Mouse (Mus musculus) G1E (cell line): ENCODE measurements around the gene Rbm38. TPM values are rescaled to one million over a fixed set of nuclear protein-coding genes. Genes with fewer than 3 reads are reported as not detected.

Source experiments
- ATAC-seq: 2 replicates; pipeline ENCODE4 v1.8.0; 2016; ENCODE audit warnings: mild to moderate bottlenecking; ENCODE audit not compliant: insufficient number of reproducible peaks, poor library complexity, low FRiP score, severe bottlenecking; ENCODE audit errors: extremely low read depth
- DNase-seq: peaks from one replicate; pipeline ENCODE4 v3.0.0; 2012; ENCODE audit warnings: low spot score
- H3K27me3 ChIP-seq: 2 replicates; pipeline ENCODE4 v1.6.1; 2012; ENCODE audit warnings: mild to moderate bottlenecking, low read length, inconsistent platforms; ENCODE audit not compliant: insufficient read depth
- H3K36me3 ChIP-seq: replicated peaks from 2 replicates; pipeline ENCODE3; 2012; ENCODE audit warnings: mild to moderate bottlenecking, inconsistent platforms
- H3K4me1 ChIP-seq: 2 replicates; pipeline ENCODE4 v1.6.1; 2012; ENCODE audit warnings: low read depth, low read length, inconsistent platforms, mixed read lengths; ENCODE audit not compliant: insufficient read depth
- H3K4me3 ChIP-seq: 2 replicates; pipeline ENCODE4 v1.5.1; 2012; ENCODE audit warnings: low read depth, mild to moderate bottlenecking, inconsistent platforms, low read length, moderate library complexity, mixed read lengths
- H3K9me3 ChIP-seq: replicated peaks from 2 replicates; pipeline ENCODE4 v1.6.1; 2012; ENCODE audit warnings: inconsistent platforms
- CTCF ChIP-seq: IDR thresholded peaks from 2 replicates; pipeline ENCODE4 v1.5.1; 2012; ENCODE audit warnings: low read depth, low read length, inconsistent platforms, mixed read lengths
- GATA1 ChIP-seq: IDR thresholded peaks from 2 replicates; pipeline ENCODE4 v1.6.1; 2012; ENCODE audit warnings: borderline replicate concordance, low read length, inconsistent platforms, mixed read lengths
- GATA2 ChIP-seq: IDR thresholded peaks from 2 replicates; pipeline ENCODE4 v1.6.1; 2012; ENCODE audit warnings: low read depth, low read length, inconsistent platforms, borderline replicate concordance
- POLR2AphosphoS5 ChIP-seq: IDR thresholded peaks from 2 replicates; pipeline ENCODE4 v1.6.1; 2012; ENCODE audit warnings: low read depth, low read length, inconsistent platforms; ENCODE audit not compliant: insufficient replicate concordance
- TAL1 ChIP-seq: conservative IDR thresholded peaks from 2 replicates; pipeline ENCODE4 v1.6.1; 2012; ENCODE audit warnings: low read depth, low read length, inconsistent platforms, mixed read lengths
- polyA plus RNA-seq: library from polyadenylated mRNA; stranded (reverse); fragments of >175 nt; gene quantifications from 2 replicates; pipeline ENCODE4 v1.2.3, GENCODE M21; 2012
- total RNA-seq, 2 experiments: library from RNA; stranded (forward) in 1 of 2; stranded (reverse) in 1 of 2; fragments of 200-1000 nt in 1 of 2; fragments of >200 nt in 1 of 2; fragmentation: Nextera tagmentation in 1 of 2; gene quantifications; 2 replicates each; pipeline ENCODE4 v1.2.3; 2014 to 2017

Gene Rbm38
- total and polyA plus RNA-seq, 3 experiments, result 36.0 to 737 (median 342) TPM

DNA sequence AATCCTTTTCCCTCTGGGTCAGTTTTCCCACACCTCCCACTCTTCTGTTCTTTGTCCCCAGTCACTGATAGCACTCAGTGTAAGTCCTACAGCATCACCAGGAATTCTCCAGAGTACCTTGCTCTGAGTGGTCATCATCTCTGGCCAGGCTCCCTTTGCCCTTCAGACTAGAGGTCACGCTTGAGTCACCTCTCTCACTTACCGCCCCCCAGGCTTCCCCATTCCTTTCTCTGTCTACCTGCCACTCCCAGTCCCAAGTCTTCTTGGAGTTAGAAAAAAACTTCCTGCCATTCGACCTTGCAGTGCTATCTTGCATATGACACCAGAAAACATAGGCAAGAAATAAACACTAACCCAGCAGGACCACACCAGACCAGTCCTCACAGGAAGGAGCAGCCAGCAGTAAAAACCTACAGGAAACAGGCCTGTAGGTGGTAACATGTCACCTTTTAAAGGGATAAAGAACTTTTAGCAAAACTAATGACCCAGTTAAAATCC, 10.0 kb upstream of the Rbm38 start:
- DNase-seq (no peak), ATAC-seq (no peak)
- H3K36me3 ChIP-seq, result peaks cover 100% of the 10 kb centered on the region
- H3K4me3 ChIP-seq, result no peak overlapping the region
- H3K9me3 ChIP-seq, result no peaks in the 10 kb centered on the region
- no peaks in the 10 kb centered on the region for H3K27me3 ChIP-seq
- H3K4me1 ChIP-seq, result peaks cover 20% of the 10 kb centered on the region
- no peak for TF ChIP-seq TAL1
- TF ChIP-seq GATA1, result no peak
- no peak for TF ChIP-seq GATA2
- TF ChIP-seq POLR2AphosphoS5, result no peak
- TF ChIP-seq CTCF, result no peak

DNA sequence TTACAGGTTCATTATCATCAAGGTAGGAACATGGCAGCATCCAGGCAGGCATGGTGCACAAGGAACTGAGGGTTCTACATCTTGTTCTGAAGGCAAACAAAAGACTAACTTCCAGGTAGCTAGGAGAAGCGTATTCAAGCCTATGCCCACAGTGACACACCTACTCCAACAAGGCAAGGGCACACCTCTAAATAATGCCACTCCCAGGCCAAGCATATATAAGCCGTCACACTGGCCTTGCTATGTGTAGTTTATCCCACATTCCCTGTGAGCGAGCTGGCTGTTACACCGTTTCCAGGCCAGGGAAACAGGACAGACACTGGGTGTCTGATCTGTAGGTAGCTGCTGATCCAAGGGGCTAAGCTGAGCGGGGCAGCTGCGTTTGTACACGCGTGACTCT, 8.9 kb upstream of the Rbm38 start:
- H3K36me3 ChIP-seq, result peaks cover 100% of the 10 kb centered on the region
- no peaks in the 10 kb centered on the region for H3K9me3 ChIP-seq
- H3K27me3 ChIP-seq, result no peaks in the 10 kb centered on the region
- H3K4me3 ChIP-seq, result no peak overlapping the region
- ATAC-seq, result no peak
- no peak for DNase-seq
- TF ChIP-seq POLR2AphosphoS5, result no peak
- TF ChIP-seq TAL1, result no peak
- TF ChIP-seq CTCF, result no peak
- TF ChIP-seq GATA1, result no peak
- TF ChIP-seq GATA2, result no peak
- H3K4me1 ChIP-seq, result peaks cover 20% of the 10 kb centered on the region

DNA sequence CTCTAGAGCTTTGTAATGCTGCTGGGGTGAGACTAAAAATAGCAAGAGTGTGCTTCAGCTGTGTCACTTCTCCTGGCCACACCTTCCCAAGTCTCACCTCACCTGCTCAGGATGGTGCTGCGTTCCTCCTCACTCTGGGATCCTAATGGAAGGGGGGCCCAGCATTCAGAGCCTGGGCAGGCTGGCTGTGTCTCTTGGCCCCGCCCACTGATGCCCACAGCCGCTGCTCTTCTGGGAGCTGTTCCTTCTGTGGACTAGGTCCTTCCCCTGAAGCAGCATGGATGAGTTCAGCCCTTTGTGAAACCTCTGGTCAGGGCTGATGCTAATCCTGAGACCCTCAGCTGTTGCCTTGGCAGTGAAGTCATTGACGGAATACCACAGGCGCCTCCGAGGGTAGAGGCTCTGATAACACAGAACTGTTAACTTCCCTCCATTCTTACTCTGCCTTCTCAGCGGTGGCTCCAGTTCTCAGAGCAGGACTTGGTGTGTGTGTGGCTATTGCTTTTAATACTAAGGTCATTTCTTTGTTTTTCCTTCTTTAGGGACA, 5.5 kb upstream of the Rbm38 start:
- H3K4me3 ChIP-seq, result no peak overlapping the region
- H3K4me1 ChIP-seq, result peaks cover 47% of the 10 kb centered on the region
- DNase-seq, result no peak
- no peaks in the 10 kb centered on the region for H3K9me3 ChIP-seq
- TF ChIP-seq GATA2 (no peak), GATA1 (no peak), CTCF (no peak), POLR2AphosphoS5 (no peak), TAL1 (no peak)
- H3K27me3 ChIP-seq, result no peaks in the 10 kb centered on the region
- H3K36me3 ChIP-seq, result peaks cover 76% of the 10 kb centered on the region
- no peak for ATAC-seq

DNA sequence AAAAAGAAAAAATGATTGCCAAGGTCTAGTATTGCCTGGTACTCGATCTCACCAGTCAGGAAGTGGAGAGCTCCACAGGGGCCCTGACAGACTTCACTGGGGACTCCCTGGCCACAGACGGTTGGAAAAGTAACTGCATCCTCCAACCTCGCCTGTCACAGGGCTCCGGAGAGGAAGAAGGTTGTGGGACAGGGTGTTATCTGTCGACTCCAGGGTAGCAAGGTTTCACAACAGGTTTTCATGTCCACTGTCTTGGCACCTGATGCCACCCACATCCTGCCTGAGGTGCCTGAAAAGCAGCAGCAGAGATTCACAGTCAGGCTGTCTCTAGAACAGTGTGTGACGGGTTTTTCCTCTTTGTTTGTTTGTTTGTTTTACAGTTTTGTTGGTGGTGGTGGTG, 2.4 kb upstream of the Rbm38 start:
- H3K4me1 ChIP-seq, result peaks cover 54% of the 10 kb centered on the region
- DNase-seq, result no peak
- no peaks in the 10 kb centered on the region for H3K27me3 ChIP-seq
- peak; percentile 23 for ATAC-seq
- no peaks in the 10 kb centered on the region for H3K9me3 ChIP-seq
- peaks cover 51% of the 10 kb centered on the region for H3K36me3 ChIP-seq
- H3K4me3 ChIP-seq, result no peak overlapping the region
- TF ChIP-seq GATA2 (no peak), TAL1 (no peak), CTCF (no peak), POLR2AphosphoS5 (no peak), GATA1 (no peak)

- DNase-seq (no peak), ATAC-seq (no peak)
- H3K4me3 ChIP-seq, result peak overlapping the region; percentile 37; the same call in 1 of the 2 replicates
- H3K9me3 ChIP-seq, result no peaks in the 10 kb centered on the region
- no peak for TF ChIP-seq POLR2AphosphoS5
- TF ChIP-seq GATA1, result no peak
- no peak for TF ChIP-seq GATA2
- no peak for TF ChIP-seq TAL1
- no peak for TF ChIP-seq CTCF
- H3K36me3 ChIP-seq, result peaks cover 51% of the 10 kb centered on the region
- H3K4me1 ChIP-seq, result peaks cover 54% of the 10 kb centered on the region
- no peaks in the 10 kb centered on the region for H3K27me3 ChIP-seq
These were observed 1.7 kb upstream of the Rbm38 start for GRCm38 (mm10) chr2:173018618-173019017.

GRCm38 (mm10) chr2:173019322-173019721, 976 bp upstream of the Rbm38 start:
- no peak for TF ChIP-seq CTCF
- no peak for TF ChIP-seq GATA2
- no peak for TF ChIP-seq TAL1
- no peak for TF ChIP-seq GATA1
- no peak for TF ChIP-seq POLR2AphosphoS5
- ATAC-seq (no peak), DNase-seq (peak; percentile 57)
- Histone ChIP-seq H3K4me3 (peak overlapping the region; percentile 70), H3K4me1 (peaks cover 60% of the 10 kb centered on the region), H3K36me3 (peaks cover 51% of the 10 kb centered on the region), H3K27me3 (no peaks in the 10 kb centered on the region), H3K9me3 (no peaks in the 10 kb centered on the region)

- peaks cover 51% of the 10 kb centered on the region for H3K36me3 ChIP-seq
- peak; percentile 89 for DNase-seq
These were observed 508 bp upstream of the Rbm38 start for GRCm38 (mm10) chr2:173019790-173020189.

More at GRCm38 (mm10) chr2:173019790-173020189, 508 bp upstream of the Rbm38 start:
- ATAC-seq, result peak; percentile 62
- no peaks in the 10 kb centered on the region for H3K27me3 ChIP-seq
- H3K9me3 ChIP-seq, result no peaks in the 10 kb centered on the region
- H3K4me1 ChIP-seq, result peaks cover 61% of the 10 kb centered on the region
- TF ChIP-seq CTCF, result no peak
- TF ChIP-seq GATA2, result no peak
- no peak for TF ChIP-seq TAL1
- no peak for TF ChIP-seq POLR2AphosphoS5
- no peak for TF ChIP-seq GATA1
- peak overlapping the region; percentile 70 for H3K4me3 ChIP-seq
